Mouse (Mus musculus) right cerebral cortex, adult 18-20 months (tissue): ENCODE results near the gene Col4a3.
A peak's percentile ranks its signal among the peaks of the same experiment; 100 is the strongest.

Source experiments
- DNase-seq: peaks from one replicate; pipeline ENCODE4 v3.0.0; 2022; ENCODE audit warnings: mixed read lengths

The Col4a3 gene

DNA sequence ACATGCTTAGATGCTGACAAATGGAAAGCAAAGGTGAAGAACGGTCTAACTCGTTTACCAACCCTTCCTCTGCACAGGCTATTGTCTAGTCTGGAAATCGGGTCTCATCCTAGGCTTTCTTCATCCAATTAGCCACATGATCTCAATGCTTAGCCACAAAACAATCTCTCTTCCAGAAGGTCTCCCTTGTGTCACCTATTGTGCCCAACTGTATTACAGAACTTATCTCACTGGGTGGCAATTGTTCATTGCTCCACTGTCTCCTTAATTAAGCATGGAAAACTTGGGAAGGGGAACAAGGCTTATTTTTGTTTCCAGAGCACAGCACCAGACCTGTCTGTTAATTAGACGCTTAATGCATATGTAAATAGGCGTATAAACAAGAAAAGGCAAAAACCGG lies 101.2 kb downstream of the Col4a3 start:
- DNase-seq = no peak

DNA sequence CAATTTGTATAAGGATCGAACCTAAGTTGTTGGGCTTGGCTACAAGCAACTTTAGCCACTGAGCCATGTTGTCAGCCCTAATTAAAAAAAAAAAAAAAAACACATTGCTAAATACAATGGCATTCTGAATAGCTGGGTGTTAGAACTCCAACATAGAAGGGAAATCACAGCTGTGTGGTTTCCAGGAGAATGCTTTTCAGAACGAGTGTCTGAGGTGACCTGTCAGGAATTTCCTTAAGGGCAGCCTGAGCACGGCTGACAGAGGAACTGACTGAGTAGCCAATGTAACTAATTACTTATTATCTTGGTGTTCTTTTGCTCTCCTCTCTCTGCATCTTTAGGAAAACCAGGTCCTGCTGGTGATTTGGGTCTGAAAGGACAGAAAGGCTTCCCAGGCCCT lies 109.2 kb downstream of the Col4a3 start:
- DNase-seq = no peak

DNA sequence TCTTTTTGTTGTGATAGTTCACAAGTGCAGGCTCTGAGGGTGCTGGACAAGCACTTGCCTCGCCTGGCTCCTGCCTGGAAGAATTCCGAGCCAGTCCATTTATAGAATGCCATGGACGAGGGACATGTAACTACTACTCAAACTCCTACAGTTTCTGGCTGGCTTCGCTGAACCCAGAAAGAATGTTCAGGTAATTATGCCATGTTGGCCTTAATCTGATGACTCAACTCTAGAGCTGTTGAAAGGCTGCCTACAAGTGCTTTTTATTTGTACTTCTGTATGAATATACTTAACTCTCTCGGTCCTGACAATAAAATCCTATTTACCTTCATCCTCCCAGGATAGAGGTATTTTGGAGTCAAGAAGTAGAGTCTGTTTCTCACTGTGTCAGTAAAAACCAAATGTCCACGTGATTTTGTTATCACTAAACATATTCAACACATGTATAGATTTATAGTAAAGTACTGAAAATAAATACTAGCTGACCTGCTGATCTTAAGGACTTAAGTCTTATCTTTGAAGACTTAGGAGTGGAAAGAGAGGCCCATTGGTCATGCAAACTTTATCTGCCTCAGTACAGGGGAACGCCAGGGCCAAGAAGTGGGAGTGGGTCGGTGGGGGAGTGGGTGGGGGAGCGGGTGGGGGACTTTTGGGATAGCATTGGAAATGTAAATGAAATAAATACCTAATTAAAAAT lies 131.2 kb downstream of the Col4a3 start:
- peak; percentile 13 for DNase-seq

DNA sequence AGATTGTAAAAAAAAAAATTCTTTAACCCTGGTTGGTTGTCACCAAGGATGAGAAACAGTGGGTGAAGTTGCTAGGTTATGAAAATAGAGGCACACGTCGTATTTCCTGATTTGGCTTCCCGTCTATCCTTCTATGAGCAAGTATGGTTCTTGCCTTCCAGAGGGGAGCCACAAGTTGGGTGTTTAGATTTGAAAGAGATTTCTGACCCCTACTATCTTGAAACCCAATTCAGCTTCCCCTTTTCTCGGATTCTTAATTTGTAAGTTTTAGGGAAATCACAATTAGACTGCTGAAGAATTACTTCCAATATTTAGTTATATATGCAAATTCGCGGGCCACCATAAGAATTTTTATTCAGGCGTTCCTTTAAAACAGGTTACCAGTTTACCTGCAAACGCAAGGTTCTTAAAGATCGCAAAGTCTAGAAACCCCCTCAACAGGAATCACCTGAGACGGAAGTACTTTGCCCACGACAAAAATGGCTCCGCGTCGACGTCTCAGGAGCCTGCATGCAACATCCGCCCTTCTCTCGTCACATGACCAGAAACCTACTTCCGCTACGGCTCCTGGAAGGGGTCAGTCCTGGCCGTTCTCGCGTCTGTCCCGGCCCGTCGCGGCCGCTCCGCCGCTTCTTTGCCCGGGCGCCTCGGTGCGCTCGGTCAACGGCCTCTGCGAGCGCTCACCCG lies 137.8 kb downstream of the Col4a3 start, which contains the start of gene Mff:
TSS of gene Mff (plus strand) at position 552 of the 687 bp plus-strand sequence.
- DNase-seq = peak; percentile 97

DNA sequence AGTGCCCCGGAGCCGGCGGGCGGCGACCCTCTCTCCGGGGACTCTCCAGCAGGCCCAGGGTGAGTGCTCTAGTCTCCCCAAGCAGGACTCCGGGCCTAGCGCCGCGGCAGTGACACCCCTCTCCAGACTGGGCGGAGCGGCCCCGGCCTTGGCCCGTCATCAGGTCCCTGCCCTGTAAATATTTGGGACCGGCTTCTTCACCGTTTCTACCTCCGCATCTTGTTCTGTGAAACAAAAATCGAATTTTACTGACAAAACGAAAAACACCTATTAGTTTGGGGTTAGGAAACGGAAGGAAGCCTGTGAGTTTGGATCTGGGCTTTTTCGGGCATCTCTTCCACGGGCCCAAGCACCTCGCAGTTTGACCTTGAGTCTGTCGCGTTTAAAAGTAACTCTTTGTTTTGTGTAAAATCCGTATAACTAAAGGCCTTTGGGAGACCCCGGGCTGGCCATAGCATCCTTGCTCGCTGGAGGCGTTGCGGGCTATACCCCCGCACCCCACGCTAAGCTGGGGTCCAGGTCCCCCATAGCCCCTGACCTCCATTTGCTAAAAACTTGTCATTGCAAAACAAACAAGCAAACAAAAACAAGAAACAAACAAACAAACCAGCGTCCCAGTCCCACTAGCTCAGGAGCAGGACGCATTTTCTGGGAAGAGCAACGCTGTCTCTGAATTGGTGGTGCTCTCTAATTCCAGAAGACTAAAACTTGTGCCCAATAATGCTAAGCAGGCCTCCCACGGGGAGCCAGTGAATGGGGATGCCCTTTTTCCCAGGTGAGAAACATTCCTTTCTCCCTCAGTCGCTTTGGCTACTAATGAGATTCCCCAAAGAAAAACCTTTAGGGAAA lies 138.5 kb downstream of the Col4a3 start:
- DNase-seq = no peak

DNA sequence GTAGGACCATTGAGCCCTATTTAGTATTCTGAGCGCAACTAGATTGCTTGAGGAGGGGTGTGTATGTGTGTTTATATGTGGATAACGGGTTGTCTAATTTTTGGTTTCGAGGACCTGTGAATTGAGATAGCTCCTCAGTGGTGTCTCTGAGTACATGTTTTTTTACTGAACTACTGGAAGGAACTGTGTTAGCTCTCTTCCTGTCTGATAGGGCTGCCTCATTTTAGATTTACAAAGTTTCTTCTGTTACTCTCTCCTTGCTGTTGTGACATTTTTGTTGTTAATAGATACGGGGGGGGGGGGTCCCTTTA lies 139.1 kb downstream of the Col4a3 start:
- no peak for DNase-seq

DNA sequence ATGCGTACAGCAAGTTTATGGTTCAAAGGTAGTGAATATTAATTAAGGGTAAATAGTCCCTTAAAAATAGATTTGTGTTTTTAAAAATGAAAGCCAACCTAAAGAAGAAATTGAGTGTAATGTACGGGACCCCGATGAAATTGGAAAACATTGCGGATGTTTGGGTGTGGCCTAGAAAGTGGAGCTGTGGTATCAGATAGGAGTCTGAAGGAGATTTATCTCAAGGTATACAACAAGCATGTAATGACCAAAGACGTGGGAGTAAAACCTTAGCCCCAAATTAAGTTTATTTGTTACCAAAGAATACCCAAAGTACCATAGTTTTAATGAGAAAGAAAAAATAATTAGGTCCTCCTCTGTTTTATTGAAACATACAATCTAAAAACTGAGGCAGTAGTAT lies 139.8 kb downstream of the Col4a3 start:
- no peak for DNase-seq

DNA sequence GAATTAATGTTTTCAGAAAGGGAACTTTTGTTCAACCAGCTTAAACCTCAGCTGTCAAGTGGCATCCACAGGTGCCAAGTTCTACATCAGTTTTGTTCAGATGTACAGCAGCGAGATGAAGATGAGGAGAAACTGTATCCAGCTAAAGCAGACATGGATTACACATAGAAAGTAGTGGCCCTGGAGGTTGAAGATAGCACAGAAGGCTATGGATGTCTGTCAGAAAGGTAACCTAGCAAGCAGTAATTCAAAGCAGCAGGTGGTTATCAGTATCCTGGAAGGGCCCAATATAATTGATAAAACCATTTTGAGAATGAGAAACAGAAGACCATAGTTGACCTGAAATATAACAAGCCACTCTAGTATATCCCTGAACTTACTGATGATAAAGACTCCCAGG lies 146.6 kb downstream of the Col4a3 start:
- no peak for DNase-seq

DNA sequence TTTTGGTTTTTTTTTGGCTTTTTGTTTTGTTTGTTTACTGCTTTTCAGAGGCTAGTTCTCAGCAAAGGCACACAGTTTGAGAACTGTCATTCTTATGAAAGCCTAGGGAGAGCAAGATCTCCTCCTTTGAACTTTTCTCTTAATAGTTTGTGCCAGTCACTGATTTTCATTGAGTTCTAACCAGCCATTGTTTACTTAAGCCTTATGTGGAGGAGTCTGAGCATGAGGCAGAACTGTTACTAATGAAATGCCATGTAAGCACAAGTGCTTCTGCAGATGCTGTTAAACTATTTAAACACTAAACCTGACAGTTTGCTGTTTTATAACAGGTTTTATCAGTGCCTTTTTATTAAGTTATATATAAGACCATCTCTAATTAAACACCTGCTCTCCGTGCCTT lies 151.3 kb downstream of the Col4a3 start:
- no peak for DNase-seq

DNA sequence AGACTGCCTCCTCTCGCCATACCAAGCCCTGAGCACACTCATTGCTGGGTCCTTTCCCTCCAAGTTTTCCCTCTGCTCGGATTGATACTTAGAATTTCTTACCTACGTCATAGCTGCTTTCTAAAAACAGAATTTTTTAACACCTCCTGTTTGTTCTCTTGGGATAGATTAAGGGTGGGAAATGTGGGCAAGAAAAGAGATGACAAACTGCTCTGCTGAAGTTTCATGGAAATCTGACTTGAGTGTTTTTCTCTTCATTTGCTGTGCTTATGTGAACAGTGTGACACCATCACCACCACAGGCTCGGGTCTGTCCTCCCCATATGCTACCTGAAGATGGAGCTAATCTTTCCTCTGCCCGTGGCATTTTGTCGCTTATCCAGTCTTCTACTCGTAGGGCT lies 154.8 kb downstream of the Col4a3 start:
- DNase-seq = peak; percentile 19

DNA sequence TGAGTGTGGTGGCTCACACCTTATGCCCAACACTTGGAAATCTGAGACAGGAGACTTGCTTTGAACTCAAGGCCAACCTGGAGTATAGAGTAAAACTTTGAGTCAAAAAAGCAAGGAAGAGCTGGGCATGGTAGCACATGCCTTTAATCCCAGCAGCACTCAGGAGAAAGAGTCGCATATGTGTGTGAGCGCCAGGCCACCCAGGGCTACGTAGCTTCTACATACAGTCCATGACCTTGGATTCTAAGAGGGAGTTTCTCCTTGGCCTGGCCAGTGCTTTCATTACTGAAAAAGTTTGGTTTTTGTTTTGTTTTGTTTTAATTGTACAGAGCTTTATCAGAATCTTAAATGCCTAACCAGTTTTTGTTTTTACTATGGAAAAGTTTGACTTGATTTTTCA lies 157.2 kb downstream of the Col4a3 start:
- DNase-seq = no peak

DNA sequence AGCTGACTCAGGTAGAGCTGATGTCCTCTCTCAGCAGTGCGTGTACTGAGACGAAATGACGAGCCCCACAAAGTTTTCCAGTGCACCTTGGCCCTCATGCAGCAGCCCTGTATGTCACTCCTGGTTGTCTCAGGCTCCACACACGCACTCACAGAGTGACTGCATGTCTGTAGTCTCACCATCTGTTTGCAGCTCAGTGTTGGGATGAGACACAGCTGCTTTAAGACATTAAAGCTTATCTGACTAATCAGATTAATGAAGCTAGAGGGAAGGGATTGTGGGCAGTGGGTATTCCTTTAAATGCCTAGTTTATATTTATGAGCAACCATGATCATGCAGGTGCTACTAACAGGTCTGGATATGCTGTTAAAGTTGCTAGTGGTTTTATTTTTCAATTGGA lies 159.7 kb downstream of the Col4a3 start:
- DNase-seq = no peak

DNA sequence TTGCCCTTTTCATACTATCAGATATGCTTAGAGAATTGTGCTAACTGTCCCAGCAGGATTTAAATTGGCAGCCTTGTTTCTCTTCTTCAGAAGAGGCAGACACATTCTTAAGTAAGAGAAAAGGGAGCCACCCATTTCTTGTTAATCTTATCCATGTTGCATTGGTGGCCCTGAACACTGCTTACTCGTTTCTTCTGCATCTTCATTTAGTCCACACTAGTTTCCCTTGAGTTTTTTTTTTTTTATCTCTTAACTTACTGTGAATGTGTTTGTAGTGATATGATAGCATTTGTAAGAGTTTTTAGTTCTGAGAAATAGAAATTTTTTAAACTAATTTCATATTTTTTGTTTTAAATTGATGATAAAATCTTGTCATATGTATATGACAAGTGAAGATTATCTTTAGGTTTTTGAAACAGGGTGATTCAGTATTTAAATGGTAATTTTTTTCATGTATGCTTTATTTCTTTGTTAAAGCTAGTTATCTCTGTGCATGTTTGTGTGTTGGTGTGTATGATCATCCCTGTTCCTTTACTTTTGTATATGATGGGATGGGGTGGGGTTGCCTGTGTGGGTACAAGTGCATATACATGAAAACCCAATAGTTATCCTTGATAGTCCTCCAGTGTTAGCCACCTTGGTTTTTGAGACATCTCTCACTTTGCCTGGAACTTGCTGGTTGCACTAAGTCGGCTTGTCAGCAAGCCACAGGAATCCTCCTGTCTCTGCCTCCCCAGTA lies 161.2 kb downstream of the Col4a3 start:
- DNase-seq = no peak

DNA sequence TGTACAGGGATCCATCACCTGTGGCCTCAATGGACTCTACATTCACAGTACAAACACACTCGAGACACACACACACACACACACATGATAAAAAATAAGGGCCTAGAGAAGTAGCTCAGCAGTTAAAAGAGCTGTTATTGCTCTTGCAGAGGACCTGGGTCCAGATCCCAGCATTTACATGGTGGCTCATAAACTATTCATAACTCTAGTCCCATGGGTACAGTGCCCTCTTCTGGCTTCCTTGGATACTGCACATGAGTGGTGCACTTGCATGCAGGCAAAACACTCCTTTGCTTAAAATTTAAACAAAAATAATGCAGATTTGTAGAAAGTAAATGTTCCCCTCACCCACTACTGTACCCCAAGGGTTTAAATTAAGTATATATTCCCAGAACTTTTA lies 172.8 kb downstream of the Col4a3 start:
- no peak for DNase-seq

DNA sequence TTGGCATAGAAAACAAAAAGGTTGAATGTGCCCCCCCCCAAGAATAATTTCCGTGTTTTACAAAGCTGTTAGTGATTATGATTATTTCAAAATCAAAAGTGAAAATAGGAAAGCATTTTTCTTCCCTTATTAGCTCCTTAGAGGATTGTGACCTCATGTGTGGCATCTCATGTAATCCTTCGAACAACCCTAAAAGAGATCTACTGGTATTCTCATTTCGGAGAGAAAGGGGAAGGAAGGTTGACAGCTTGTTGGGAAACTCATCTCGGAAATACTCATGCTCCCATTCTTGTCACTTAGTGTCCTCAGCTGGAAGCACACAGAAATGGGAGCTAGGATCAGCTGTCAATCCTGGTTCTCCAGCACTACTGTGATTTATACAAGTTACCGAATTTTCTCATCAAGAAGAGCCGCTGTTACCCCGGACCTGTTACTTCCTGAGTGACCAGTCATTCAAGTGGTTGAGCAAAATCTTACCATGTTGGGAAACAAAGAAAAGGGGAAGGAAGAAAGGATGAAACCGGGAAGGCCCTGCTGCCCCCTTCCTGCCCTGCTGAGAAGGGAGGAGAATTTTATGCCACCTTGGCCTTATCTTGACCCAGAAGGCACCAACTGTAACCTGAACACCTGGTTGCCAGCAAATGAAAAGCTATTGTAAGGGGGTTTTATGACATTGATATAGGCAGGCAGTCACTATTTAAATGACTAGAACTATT lies 174.9 kb downstream of the Col4a3 start:
- no peak for DNase-seq

DNA sequence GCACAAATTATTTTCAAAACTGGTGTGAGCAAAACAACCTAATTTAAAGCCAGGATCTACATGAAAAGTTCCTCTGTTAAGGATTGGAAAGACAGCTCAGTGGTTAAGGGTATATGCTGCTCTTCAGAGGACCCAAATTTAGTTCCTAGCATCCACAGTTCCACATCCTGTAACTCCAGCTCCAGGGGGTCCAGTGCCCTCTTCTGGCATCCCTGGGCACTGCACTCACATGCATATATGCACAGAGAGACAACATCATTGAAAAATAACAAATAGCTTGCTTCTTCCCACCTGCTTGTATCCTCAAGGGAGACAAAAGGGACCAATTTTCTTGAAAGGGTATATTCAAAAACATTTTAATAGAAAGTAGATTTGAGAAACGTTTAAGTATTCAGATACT lies 175.6 kb downstream of the Col4a3 start:
- no peak for DNase-seq

DNA sequence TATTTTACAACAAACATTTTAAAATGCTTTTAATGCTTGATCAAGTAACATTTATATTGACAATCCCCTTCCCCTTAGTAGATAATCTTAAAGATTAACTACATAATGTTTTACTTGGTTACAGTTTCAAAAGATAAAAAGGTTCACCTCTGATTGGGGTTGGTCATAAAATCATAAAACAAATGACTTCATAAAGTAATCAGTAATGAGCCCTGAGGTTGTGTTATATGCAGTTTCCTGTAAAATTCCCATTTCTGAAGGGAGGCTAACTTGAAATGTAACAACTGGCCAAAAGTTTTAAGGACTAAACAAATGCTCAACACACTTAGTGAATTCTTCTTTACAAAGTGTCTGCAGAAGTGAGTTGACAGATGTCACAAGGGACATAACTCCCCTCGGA lies 179.5 kb downstream of the Col4a3 start:
- no peak for DNase-seq

DNA sequence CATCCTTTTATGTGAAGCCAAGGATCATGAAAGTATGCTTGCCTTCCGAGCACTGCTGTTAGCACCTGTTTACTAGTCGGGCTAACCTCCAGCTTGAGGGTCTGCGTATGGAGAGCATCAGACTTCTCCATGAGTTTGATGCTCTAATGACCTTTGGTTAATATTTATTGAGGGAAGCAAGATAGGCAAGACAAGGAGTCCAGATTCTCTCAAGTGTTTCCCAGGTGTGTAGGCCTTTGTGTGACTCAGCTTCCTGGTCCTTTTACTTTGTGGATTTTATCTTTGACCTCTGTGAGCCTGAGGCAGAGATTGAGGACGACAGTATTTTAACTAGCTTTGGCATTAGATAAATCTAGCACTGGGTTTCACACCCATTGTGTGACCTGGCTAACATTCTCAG lies 179.9 kb downstream of the Col4a3 start:
- DNase-seq = no peak

DNA sequence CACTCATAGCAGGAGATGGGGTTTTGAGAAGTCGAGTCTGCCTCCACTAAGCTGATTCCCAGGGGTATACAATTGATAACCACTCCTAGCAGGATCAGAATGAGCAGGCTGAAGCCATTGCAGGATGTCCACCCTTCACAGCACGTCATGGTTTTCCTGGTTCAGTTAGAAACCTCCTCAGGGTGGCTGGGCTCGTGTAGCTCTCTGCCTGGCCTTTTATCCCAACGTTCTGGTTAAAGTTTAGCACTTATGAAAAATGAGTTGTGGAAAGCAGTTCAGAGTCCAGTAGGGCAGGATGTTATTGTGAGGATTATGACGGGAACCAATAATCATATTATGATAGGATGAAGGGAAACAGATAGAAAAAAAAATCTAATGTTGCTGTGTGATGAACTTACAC lies 181.5 kb downstream of the Col4a3 start, which contains the start of gene Tm4sf20:
TSS of gene Tm4sf20 (minus strand) at position 193 of the 400 bp plus-strand sequence.
- no peak for DNase-seq

DNA sequence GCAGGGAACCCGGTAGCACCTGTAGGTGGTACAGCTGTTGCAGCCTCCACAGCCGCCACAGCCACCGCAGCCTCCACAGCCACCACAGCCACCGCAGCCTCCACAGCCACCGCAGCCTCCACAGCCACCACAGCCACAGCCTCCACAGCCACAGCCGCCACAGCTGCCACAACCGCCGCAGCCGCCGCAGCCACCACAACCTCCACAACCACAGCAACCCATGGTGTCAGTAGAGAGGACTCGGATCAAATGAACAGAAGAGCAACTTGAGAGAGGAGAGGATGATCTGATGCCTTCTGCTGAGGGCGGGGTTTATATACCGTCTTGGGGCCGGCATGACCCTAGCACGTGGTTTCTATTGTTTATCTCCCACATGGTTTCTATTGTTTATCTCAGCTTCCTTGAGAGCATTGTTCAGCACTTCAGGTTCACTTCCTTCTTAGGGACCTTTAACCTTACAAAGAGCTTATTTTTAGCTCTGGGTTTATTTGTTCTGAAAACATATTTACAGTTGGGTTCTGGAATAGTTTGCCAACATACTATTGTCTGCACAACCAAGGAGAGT lies 184.4 kb downstream of the Col4a3 start, which contains the start of gene Gm47791:
TSS of gene Gm47791 (minus strand) at position 222 of the 565 bp plus-strand sequence.
- no peak for DNase-seq
